Mouse (Mus musculus): ENCODE data around the gene Npnt.

The Npnt gene

DNA sequence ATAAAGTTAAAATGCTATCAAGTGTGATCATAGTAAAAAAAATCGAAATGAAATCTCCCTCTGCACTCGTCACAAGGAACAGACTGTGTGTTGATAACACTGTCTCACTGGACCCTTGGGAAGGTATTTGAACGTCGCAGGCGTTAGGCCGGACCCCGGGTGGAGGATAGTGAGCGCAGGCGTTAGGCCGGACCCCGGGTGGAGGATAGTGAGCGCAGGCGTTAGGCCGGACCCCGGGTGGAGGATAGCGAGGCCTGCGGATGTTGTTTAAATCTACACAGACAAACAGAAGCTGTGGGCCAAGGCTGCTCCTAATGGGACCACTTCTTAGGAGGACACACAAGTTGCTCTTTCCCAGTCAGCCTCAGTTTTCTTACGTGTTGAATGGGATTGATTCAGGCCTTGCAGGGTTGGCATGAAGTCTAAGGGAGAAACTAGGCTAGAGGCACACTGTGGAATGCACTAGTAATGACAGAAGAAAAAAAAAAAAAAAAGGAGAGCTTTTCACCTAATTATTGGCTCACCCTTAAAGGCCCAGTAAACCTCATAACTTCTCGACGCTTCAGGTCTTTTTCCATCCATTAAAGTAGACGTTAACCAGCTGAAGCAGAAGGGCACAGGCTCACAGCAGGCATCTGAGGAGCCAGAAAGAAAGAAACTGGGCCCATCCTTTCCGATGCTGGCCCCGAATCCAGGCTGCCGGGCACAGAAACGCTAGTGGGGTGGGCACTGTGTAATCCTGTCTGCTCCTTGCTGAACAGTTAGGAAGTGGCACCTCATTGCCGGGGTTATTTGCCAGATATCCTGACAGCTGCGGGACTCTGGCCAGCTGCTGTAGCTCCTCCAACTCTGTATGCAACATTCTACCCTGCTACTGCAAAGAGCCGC lies 98.0 kb downstream of the Npnt start:
- no peak for DNase-seq

DNA sequence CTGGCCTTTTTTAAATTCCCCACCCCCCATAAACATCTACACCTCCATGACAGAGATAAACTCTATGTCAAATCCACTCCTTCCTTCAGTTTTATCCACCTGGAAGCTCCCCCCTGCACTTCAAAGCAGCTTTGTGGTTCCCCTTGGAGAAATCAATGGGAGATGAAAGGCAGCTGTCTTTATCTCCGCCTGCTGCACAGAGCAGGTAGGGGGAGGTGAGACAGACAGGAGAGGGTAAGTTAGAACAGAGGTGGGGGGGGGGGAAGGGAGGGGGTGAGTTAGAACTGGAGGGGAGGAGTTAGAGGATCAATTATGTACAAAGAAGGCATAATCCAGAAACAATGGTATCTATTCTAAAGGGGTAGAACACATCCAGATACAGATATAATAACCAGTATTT lies 98.7 kb downstream of the Npnt start:
- DNase-seq = no peak

- no peak for DNase-seq
Observed at GRCm38 (mm10) chr3:132850431-132850830, 99.7 kb downstream of the Npnt start.

DNA sequence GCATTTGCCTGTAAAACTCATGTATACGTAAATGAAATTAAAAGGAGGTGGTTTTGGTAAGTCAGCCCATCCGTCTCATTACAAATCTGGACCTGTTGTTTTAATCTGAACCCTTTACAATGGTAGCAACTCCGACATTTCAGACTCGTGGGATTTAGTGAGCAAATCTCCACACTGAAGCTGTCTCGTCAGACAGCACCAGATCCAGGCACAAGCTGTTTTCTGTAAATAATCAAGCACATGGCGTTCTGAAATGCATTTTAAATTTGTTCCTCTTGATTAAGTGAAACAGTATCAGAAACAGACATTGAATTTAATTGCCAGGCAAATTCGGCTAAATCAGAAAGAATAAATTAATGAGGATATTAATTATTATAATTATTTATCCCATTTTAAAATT lies 100.4 kb downstream of the Npnt start:
- no peak for DNase-seq

GRCm38 (mm10) chr3:132842676-132843075 lies 107.4 kb downstream of the Npnt start:
- no peak for DNase-seq

DNA sequence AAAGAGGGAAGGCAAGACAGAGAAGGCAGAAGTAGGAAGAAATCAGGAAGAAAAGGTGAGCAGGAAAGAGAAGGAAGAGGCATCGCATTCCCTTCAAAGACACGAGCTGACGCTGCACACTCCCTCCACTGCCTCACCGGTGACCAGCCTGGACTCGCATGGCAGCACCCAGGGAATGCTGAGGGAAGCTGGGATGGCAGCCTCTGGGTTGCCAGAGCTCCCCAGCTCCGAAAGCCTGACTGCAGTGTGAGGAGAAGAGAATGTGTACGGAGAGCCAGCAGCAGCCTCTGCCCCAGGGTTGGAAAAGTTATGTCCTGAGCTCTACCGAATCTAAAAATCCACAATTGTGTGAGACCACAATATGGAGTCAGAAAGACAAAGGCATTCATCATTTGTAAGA lies 110.6 kb downstream of the Npnt start:
- peak; percentile 26 for DNase-seq

- no peak for DNase-seq
Observed at GRCm38 (mm10) chr3:132838656-132839417, 111.3 kb downstream of the Npnt start.

DNA sequence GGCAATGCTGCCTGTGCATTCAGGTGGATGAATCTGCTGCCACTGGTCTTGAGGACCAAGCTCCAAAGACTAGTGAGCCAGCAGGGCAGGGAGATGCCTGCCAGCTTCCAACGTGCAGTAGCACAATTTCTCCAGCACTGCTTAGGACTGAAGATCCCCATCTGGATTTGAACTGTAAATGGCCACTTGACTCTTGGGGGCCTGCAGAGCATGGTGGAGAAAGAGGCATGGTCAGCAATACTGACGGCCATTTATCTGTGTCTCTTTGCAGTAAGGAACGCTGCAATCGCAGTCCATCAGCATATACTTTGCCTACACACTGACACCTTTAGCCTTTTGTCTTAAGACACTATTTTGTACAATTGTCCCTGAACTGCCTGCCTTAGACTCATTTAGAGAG lies 113.0 kb downstream of the Npnt start:
- DNase-seq = no peak

GRCm38 (mm10) chr3:132835118-132835794 lies 114.8 kb downstream of the Npnt start:
- peak; percentile 42 for DNase-seq
